Mouse (Mus musculus): ENCODE measurements at regions not wholly inside any gene's neighbourhood (a gene's known extent, or its start where the extent isn't known, plus 50 kb on each side); places are given as distances from the start of the nearest gene placed in this dataset.

DNA sequence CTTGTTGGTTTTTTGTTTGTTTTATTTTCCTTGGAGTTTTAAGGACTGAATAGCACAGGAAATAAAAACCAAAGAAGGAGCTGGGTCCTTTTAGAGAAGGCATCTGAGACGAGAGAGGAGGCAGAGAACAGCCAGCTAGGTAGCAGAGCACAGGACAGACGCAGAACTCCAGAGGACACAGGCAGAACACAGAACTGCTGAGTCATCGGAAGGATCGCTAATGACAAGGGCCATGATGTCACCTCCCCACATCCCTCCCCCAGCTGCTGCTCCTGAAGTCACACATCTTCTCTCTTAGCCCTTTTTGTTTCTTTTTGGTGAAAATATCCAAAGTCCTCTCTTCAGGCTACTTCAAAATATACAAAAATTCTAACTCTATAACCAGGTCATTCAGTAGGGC lies 338.7 kb downstream of the Nkx6-1 start:
- Histone ChIP-seq H3K36me3 (replicated peaks) (no peaks in the 10 kb centered on the region), H3K27ac (replicated peaks) (no peak overlapping the region), H3K4me1 (peaks cover 16% of the 10 kb centered on the region), H3K4me3 (no peak overlapping the region), H3K9me3 (no peaks in the 10 kb centered on the region), H3K27me3 (replicated peaks; ENCODE audit: low read depth, poor library complexity, severe bottlenecking) (peaks cover 66% of the 10 kb centered on the region)
- 56% methylated on average over 4 of the region's 4 CpGs for WGBS
- no peak for DNase-seq (ENCODE audit: low spot score)

DNA sequence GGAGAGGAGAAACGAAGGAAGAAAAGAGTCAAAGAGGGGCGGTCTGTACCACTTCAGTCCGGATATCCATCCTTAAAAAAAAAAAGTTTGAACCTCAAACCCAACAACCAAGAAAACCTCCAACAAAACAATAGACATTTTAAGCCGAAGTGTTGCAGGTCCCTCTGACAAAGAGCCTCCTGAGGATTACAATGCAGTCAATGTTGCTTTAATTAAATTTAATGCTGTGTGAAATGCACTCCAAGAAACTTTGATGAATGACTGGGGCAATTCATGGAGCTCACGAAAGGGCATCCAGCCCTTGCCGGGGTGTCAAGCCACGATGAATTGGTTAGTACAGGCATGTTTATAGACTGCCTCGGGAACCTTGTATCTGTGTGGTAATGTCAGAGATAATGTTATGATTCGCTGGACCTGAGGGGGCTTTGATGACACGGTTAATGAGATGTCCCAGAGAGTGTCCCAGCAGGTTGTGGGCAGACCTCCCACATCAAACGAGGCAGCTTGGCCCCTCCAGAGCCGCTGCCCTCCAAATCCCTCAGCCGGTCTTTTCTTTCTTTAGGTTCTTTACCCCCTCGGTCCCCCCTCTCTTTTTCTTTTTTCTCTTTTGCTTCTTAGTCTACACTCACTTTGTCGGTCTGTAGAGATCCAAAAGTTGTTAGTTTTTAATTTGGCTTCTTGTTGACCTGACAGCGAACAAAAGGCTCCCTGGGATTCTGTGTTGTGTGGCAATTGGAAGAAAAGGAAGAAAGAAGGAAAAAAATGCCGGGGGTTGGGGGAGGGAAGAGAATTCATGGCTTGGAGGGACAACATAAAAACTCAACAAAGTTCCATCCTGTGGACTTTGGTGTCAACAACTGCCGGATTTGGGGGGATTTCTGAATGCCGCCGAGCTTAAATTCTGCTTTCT lies 341.5 kb downstream of the Nkx6-1 start:
- DNase-seq (ENCODE audit: low spot score) = peak; percentile 45
- no peaks in the 10 kb centered on the region for H3K9me3 ChIP-seq
- H3K27me3 ChIP-seq (replicated peaks; ENCODE audit: low read depth, poor library complexity, severe bottlenecking) = peaks cover 68% of the 10 kb centered on the region
- peaks cover 16% of the 10 kb centered on the region for H3K4me1 ChIP-seq
- no peaks in the 10 kb centered on the region for H3K36me3 ChIP-seq (replicated peaks)
- no peak overlapping the region for H3K27ac ChIP-seq (replicated peaks)
- peak overlapping the region; percentile 23 for H3K4me3 ChIP-seq
- 5% methylated on average over 20 of the region's 20 CpGs for WGBS

DNA sequence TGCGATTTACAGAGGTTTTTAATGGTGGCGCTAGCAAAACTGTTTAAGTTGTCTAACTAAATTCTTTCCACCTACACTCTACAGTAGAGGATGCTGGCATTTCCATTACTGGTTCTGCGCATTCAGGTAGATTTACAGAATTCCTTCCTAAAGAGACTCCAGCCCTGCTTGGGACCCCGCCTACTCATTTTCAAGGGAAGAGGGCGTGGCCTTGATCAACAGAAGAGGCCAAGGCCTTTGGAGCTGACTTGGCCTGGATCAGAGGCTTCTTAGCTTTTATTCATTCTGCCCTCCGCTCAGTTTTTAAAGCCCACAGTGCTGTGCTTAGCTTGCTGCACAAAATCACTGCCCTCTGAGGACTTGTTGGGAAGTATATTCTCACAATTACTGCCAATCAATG lies 364.8 kb downstream of the Nkx6-1 start:
- Histone ChIP-seq H3K9me3 (no peaks in the 10 kb centered on the region), H3K27ac (replicated peaks) (no peak overlapping the region), H3K36me3 (replicated peaks) (no peaks in the 10 kb centered on the region), H3K4me3 (no peak overlapping the region), H3K27me3 (replicated peaks; ENCODE audit: low read depth, poor library complexity, severe bottlenecking) (no peaks in the 10 kb centered on the region), H3K4me1 (peaks cover 2% of the 10 kb centered on the region; the same call in 1 of the 2 replicates)
- WGBS = 87% methylated on average over 6 of the region's 6 CpGs
- no peak for DNase-seq (ENCODE audit: low spot score)

DNA sequence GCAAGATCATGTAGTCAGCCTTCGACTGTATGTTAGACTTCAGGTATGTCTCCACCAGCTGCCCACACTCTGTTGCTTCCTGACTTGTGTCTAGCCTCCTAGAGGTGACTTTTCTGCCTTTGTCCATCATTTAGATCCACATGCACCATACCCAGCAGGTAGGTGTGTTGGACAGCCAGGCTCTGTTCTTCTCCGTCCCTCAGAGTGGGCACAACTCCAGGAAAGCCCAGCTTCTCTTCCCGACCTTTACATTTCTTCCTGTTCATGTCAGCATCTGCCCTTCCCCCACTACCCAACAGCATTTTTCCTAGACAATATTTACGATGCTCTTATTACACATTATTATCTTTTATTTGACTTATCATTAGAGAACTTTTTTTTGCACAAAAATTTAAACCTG lies 366.4 kb downstream of the Nkx6-1 start:
- Histone ChIP-seq H3K4me3 (no peak overlapping the region), H3K27me3 (replicated peaks; ENCODE audit: low read depth, poor library complexity, severe bottlenecking) (no peaks in the 10 kb centered on the region), H3K36me3 (replicated peaks) (no peaks in the 10 kb centered on the region), H3K4me1 (peaks cover 2% of the 10 kb centered on the region; the same call in 1 of the 2 replicates), H3K27ac (replicated peaks) (no peak overlapping the region), H3K9me3 (no peaks in the 10 kb centered on the region)
- DNase-seq (ENCODE audit: low spot score) = no peak
- WGBS = 77% methylated on average over 4 of the region's 4 CpGs

DNA sequence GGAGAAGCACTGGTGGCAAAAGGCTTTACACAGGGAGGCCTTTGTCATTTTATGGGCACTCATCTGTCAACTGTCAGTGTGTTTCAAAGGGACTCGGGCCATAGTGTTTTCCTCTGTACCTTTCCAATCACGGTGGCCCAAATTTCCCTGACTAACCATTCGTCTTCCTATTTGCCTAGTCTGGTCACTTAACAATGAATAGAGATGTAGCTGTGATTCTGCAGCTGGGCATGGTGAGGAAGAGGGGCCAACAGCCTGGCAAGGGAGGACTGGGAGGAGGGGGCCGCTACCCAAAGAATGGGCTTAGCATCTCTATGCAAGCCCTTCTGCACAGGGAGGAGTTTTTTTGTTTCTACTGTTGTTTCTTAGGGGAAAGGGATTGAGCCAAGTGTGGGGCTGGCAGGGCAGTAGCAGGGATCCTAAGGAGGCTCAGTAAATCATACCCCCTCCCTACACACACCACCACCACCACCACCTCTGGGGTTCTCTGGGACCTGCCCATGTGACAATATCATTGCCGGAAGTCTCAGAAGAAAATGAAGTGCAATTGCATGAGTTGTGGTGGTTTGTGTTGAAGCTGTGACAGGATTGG lies 367.2 kb downstream of the Nkx6-1 start:
- Histone ChIP-seq H3K36me3 (replicated peaks) (no peaks in the 10 kb centered on the region), H3K4me1 (peaks cover 2% of the 10 kb centered on the region; the same call in 1 of the 2 replicates)
- WGBS = 76% methylated on average over 5 of the region's 5 CpGs

DNA sequence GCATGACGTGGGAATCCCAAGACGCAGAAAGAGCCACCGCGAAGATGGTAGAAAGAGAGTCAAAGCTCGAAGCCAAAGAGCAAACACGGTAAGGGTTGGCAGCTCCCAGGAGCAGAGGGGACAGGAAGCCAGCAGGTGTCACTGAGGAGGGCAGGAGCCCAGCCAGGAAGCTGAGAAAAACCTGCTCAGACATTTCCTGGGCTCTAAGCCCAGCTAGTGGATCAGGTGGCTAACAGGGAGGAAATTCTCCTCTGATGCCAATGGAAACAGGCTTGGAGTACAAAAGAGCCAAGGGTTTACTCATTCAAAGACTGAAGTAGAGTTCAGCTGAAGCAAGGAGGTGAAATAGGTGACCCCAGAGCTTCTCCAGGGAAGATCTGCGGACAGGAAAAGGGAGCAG lies 368.9 kb downstream of the Nkx6-1 start:
- no peaks in the 10 kb centered on the region for H3K27me3 ChIP-seq (replicated peaks; ENCODE audit: low read depth, poor library complexity, severe bottlenecking)
- WGBS = 73% methylated on average over 7 of the region's 7 CpGs
- H3K4me1 ChIP-seq = peaks cover 2% of the 10 kb centered on the region; the same call in 1 of the 2 replicates
- H3K36me3 ChIP-seq (replicated peaks) = no peaks in the 10 kb centered on the region
- H3K4me3 ChIP-seq = no peak overlapping the region
- H3K9me3 ChIP-seq = no peaks in the 10 kb centered on the region
- H3K27ac ChIP-seq (replicated peaks) = no peak overlapping the region
- no peak for DNase-seq (ENCODE audit: low spot score)

More for the DNA sequence above, 367.2 kb downstream of the Nkx6-1 start:
- H3K4me3 ChIP-seq = no peak overlapping the region
- H3K9me3 ChIP-seq = no peaks in the 10 kb centered on the region
- no peak overlapping the region for H3K27ac ChIP-seq (replicated peaks)
- H3K27me3 ChIP-seq (replicated peaks; ENCODE audit: low read depth, poor library complexity, severe bottlenecking) = no peaks in the 10 kb centered on the region
- no peak for DNase-seq (ENCODE audit: low spot score)

DNA sequence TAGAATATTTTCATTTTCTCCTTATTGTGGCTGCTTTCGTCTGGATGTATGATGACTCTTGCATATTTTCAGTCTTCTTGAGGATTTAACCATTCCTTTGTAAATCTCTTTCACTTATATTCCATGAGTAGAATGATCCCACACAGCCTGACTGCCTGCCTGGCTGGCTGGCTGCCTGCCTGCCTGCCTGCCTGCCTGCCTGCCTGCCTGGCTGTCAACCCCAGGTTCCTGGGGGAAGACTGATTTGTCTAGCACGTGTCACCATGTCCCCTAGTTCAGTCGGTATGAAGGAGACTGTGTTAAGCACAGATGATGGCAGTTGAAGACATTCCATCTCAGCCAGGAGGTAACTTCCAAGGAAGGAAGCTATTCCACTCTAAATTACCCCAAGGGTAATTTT lies 370.8 kb downstream of the Nkx6-1 start:
- no peaks in the 10 kb centered on the region for H3K36me3 ChIP-seq (replicated peaks)
- H3K4me3 ChIP-seq = no peak overlapping the region
- H3K27ac ChIP-seq (replicated peaks) = no peak overlapping the region
- no peaks in the 10 kb centered on the region for H3K9me3 ChIP-seq
- 71% methylated on average over 3 of the region's 3 CpGs for WGBS
- H3K27me3 ChIP-seq (replicated peaks; ENCODE audit: low read depth, poor library complexity, severe bottlenecking) = no peaks in the 10 kb centered on the region
- no peak for DNase-seq (ENCODE audit: low spot score)
- no peaks in the 10 kb centered on the region; the same call in 1 of the 2 replicates for H3K4me1 ChIP-seq

DNA sequence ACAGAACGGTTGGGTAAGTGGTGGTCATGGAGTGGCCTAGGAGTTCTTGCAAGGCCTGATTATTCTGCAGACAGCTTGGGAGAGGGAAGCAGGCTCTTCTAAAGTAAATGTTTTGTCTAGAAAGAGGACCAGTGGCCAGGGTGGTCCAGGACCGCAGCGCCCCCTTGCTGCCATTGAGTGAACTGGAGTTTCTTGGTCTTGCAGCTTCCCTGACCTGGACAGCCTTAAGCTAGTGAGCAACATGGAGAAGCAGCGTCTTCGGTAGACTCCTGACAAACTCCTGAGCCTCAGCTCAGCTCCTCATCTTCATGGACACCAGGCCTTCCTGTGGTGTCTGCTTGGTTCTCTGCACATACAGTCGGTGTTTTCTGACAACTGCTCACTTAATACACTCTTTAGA lies 376.4 kb downstream of the Nkx6-1 start:
- Histone ChIP-seq H3K4me3 (no peak overlapping the region), H3K27ac (replicated peaks) (no peak overlapping the region), H3K27me3 (replicated peaks; ENCODE audit: low read depth, poor library complexity, severe bottlenecking) (no peaks in the 10 kb centered on the region), H3K4me1 (peaks cover 3% of the 10 kb centered on the region; the same call in 1 of the 2 replicates), H3K36me3 (replicated peaks) (no peaks in the 10 kb centered on the region), H3K9me3 (no peaks in the 10 kb centered on the region)
- 63% methylated on average over 6 of the region's 6 CpGs for WGBS
- DNase-seq (ENCODE audit: low spot score) = peak; percentile 62

DNA sequence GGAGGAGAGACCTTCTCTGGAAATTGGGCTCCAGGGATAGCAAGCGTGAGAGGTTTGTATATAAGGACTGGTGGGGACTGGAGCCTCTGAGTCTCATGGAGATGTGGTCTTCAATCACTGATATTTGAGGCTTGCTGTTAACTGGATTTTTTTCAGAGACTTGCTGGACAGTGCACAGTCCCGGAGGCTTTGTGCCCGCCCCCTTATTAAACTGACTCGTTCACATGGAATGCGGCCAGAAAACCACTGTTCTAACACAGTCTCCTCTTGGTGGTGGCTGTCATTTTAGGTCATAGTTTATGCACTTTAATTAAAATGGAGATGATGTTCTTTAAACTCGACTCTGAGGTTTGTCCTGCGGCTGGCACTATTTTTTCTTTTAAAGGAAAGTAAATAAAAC lies 378.9 kb downstream of the Nkx6-1 start:
- Histone ChIP-seq H3K27ac (replicated peaks) (no peak overlapping the region), H3K4me3 (no peak overlapping the region), H3K9me3 (no peaks in the 10 kb centered on the region), H3K36me3 (replicated peaks) (no peaks in the 10 kb centered on the region), H3K27me3 (replicated peaks; ENCODE audit: low read depth, poor library complexity, severe bottlenecking) (no peaks in the 10 kb centered on the region), H3K4me1 (peaks cover 3% of the 10 kb centered on the region; the same call in 1 of the 2 replicates)
- DNase-seq (ENCODE audit: low spot score) = no peak
- 75% methylated on average over 7 of the region's 7 CpGs for WGBS

DNA sequence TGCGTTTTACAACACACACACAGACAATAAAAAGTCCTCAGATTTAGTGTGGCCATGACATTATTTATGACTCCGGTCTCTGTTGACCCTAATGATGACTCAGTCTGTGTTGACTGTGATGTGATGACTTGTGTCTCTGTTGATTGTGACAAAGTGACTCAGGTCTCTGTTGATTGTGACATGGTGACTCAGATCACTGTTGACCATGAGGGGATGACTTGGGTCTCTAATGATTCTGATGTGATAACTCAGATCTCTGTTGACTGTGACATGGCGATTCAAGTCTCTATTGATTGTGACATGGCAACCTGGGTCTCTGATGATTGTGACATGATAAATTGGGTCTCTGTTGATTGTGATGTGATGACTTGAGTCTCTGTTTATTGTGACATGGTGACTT lies 405.0 kb downstream of the Gpat3 start:
- Histone ChIP-seq H3K36me3 (replicated peaks) (no peaks in the 10 kb centered on the region), H3K27me3 (replicated peaks; ENCODE audit: low read depth, poor library complexity, severe bottlenecking) (no peaks in the 10 kb centered on the region), H3K9me3 (no peaks in the 10 kb centered on the region), H3K27ac (replicated peaks) (no peak overlapping the region), H3K4me1 (no peaks in the 10 kb centered on the region), H3K4me3 (no peak overlapping the region)
- WGBS = 91% methylated on average over 3 of the region's 3 CpGs
- DNase-seq (ENCODE audit: low spot score) = no peak

DNA sequence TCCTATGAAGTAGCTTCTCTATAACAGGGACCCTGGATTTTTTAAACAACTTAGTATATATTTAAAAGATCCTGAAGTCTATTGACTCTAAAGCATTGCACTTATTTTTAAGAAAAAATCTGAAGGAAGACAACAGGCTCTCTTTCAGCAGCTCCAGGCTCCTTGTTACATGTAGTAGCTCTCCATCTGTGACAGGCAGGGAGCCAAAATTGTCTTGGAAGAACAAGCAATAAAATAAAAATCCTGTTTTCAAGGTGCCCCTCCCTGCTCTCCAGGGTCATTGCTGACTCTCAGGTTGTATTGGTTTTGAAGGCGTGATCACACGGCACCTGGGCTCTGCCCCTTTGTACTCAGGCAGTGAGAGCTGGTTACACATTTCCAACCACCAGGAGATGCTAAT lies 397.1 kb downstream of the Gpat3 start:
- DNase-seq (ENCODE audit: low spot score) = no peak
- Histone ChIP-seq H3K4me3 (no peak overlapping the region), H3K27me3 (replicated peaks; ENCODE audit: low read depth, poor library complexity, severe bottlenecking) (no peaks in the 10 kb centered on the region), H3K27ac (replicated peaks) (no peak overlapping the region), H3K36me3 (replicated peaks) (no peaks in the 10 kb centered on the region), H3K4me1 (0 out of 2 replicates have a peak, but pooled peaks cover 4% of the 10 kb centered on the region), H3K9me3 (no peaks in the 10 kb centered on the region)
- WGBS = 87% methylated on average over 2 of the region's 2 CpGs

DNA sequence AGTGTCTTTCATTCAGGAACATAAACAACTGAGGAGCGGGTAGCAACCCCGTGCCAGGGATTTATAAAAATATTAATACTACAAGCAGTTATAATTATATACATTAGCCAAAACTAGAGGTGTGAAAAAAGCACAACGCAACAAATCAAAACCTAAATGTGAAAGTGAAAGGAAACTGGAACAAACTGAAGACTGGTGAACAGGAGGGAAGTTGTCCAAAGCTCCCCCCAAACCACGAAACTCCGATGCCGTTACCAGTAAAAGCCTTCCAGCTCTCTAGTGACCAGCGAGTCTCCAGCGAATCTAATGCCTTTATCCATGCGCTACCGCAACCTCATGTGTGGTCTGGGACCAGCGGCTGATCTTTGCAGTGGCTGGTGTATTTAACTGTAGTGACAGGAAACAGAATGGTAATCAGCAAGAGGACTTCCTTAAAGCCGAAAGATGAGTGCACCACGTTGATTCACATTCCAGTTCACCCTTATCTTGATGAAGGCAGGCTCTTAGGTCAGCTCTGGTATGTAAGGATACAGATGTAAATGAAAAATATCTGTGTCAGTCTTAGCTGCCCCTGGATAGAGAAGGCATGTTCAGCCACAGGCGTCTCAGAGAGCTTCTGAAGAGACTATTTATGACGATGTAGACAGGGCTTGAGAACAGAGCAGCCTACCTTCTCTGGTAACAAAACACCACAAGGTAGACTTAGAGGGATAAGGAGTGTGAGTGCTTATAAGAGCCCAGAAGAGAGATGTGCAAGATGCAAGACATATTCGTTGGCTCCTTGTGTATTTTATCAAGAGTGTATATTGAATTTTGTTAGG lies 394.0 kb downstream of the Gpat3 start:
- no peak overlapping the region for H3K4me3 ChIP-seq
- no peak overlapping the region for H3K27ac ChIP-seq (replicated peaks)
- no peaks in the 10 kb centered on the region for H3K27me3 ChIP-seq (replicated peaks; ENCODE audit: low read depth, poor library complexity, severe bottlenecking)
- peak; percentile 27 for DNase-seq (ENCODE audit: low spot score)
- WGBS = 78% methylated on average over 16 of the region's 16 CpGs
- no peaks in the 10 kb centered on the region for H3K9me3 ChIP-seq
- H3K4me1 ChIP-seq = 0 out of 2 replicates have a peak, but pooled peaks cover 4% of the 10 kb centered on the region
- H3K36me3 ChIP-seq (replicated peaks) = no peaks in the 10 kb centered on the region
